Mouse (Mus musculus): ENCODE measurements at regions not wholly inside any gene's neighbourhood (a gene's known extent, or its start where the extent isn't known, plus 50 kb on each side); places are given as distances from the start of the nearest gene placed in this dataset.

GRCm38 (mm10) chr14:102615588-102616309 lies 366.7 kb downstream of the Kctd12 start:
- no peak for DNase-seq

- DNase-seq = no peak
These were observed 376.4 kb downstream of the Kctd12 start for GRCm38 (mm10) chr14:102606055-102606454.

DNA sequence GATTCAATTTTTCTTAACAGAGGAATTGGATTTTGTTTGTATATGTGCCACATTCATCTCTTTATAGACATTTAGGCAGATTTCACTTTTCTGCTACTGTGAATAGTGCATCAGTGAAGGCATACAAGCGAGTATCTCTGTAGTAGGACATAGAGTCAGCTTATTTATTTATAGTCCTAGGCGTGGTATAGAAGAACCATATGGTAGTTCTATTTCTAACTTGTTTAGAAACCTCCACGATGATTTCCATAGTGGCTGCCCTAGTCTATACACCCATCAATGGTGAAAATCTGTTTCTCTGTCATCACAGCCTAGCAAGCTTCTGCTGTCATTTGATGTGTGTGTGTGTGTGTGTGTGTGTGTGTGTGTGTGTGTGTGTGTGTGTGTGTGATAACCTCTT lies 387.6 kb downstream of the Kctd12 start:
- no peak for DNase-seq

- DNase-seq = no peak
These were observed 428.7 kb downstream of the Kctd12 start for GRCm38 (mm10) chr14:102553781-102554180.

- DNase-seq = no peak
These were observed 429.8 kb downstream of the Kctd12 start for GRCm38 (mm10) chr14:102552598-102552997.

DNA sequence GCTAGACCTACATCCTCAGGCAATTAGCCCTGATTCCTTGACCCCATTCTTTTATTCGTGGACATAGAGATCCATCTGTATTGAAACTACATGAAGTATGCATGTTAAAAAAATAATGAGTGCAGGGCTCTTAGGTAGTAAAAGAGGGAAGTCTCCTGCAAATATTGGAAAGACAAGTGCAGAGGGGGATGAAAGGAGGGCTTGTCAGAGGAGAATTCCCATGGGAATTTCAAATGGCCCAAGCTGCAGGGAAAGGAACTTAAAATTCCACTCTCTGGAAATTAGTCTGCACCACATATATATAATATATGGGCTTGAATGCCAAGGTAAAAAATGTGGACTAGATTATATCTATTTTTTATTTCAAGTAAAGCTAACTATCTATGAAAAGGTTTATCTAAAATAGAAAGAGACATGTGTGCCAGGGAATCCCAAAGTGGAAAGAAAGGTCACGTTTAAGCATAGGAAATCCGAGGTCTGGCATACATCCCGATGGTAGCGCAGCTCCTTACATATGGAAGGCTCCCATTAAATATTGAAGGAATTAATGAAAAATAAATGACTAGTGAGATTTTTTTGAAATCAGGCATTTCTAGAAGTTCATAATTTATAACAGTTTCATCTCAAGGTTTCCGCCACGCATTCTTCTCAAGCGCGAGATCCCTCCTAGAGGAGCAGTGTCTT lies 457.4 kb downstream of the Kctd12 start:
- no peak for DNase-seq

DNA sequence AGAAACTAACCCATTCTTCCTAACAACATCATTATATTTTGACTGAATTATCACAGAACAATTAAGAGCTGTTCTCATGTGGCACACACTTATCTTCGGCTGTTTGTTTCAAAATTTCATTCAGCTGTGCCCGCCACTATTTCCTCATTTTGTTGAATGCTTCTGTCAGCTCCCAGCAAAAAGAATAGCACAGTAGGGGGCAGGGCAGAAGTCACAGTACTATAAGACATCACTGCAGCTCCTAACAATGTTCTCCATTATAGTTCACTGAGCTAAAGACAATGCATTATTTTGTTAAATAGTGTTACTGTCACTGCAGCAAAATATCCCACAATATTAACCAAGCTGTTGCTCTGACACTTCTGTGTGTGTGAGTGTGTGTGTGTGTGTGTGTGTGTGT lies 465.7 kb downstream of the Kctd12 start:
- no peak for DNase-seq

- DNase-seq = no peak
These were observed 467.9 kb downstream of the Kctd12 start for GRCm38 (mm10) chr14:102514527-102514926.

DNA sequence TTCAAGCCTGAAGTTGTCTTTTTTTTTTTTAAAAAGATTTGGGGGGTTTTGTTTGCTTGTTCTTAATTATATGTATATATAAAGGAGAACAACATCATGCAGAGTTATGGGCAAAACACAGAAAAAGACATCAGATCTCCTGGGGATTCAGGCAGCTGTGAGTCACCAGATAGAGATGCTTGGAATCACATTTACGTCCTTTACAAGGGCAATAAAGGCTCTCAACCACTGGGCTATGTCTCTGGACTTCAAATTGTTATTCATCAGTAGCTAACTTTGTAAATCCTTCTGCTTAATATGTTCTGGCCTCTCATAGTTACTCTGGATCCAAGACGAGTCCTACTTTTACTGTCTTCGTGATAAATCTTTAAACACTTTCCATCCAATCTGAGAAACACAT lies 469.8 kb downstream of the Kctd12 start:
- DNase-seq = no peak

DNA sequence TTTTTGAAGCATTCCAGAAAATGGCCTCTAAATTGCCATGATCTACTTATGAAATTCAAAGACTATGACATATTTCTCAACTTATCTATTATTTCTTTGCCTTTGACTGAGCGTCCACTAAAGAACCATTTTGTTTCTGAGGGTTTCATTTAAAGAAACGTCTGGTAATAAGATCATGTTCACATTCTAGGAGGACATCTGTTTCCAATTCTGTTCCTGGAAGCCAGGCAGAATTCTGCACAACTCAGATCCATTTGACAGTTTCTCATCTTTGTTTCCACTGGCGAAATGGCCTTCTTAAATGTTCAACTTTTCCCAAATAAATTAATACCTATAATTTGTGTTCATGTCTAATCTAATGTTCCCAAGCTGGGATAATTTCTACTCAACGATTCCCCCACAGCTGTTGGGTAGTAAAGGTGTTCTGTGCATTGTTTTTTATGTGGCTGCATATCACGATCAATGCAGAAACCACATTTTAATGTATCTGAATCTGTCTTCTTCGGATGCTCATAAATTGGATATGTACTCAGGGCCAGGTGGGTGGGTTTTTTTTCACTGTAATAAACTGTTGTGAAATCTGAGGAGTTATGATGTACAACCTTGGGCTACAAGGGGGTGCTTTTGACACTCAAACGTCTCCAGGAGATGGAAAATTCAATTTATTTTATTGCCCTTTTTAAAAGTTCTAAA lies 470.6 kb downstream of the Kctd12 start:
- no peak for DNase-seq

DNA sequence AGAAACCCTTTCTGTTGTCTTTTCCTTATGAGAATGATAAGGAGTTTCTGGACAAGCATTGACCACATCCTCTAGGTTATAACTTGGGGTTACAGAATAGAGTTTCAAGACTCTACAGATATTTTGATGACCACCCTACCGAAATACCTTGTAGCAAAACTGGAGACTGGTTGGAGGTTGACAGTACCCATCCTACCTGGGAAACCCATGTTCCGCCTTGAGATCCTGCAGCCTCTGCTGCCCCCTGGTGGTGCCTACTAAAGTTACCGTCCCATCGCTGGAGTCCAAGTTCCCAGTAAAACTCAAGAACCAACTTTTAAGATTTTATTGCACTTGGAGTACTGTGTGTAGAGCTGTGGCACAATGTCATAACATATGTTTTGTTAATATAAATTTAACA lies 472.1 kb downstream of the Kctd12 start:
- peak; percentile 72 to 73 for DNase-seq

DNA sequence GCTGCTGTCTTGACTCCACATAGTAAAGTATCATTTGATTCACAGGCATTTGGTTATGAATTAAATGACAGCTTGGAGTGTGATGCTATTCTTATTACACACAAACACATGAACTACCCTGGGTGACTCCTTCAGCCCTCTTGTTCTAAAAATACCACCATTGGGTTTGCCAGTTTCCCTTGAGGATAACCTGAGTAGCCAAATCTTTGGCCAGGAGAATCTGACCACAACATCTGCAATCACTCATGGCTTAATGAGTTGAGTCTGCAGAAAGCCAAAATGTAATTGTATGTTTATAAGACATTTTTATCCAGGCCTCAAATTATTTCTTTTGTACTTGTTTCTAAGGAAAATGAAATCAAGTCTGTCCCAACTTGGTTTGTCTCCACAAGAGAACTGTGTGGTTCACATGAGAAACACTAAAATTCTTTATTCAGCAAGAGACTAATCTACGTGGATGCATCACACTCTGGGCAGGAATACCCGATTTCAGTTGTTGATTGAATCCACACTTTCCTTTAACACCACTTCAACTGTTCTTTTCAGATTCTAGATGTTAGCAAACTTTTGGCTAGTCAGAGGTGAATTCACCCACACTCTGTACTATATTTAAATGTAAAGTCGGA lies 476.6 kb downstream of the Kctd12 start:
- DNase-seq = no peak

- no peak for DNase-seq
These were observed 485.3 kb downstream of the Kctd12 start for GRCm38 (mm10) chr14:102497179-102497578.

DNA sequence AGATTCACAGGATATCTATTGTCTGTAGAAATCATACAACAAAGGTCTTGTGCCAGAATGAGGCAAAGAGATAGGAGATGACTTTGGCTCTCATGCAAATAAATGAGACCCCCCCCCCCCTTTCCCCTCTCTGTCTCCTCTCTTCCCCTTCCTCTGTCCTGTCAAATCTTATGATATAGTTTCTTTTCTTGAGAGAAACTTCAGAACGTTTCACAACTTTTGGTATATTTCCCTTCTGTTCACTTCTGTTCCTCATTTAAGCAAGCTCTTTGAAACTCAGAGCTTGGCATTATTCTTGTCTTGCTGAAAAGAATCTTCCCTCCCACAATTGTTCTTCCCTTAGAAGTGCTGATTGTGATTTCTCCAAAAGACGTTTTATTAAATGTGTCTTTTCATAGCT lies 490.1 kb downstream of the Kctd12 start:
- DNase-seq = no peak

DNA sequence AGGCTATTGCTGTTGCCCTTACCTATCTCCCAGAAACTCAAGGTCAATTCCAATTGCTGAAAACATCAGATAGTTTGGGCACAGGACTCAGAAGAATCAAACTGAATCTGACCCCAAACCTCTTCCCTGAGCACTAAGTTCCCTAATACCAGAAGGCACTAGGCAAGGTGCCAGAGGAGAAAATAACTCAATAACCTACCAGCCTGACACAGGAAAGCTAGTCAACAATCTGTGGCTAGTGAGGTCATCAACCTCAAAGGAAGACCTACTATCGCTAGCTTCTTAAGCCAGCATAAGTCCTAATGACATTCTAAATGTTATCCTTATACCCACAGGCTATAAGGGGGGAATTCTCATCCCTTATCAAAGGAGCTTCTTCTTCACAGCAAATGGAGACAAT lies 491.2 kb downstream of the Kctd12 start:
- DNase-seq = no peak

DNA sequence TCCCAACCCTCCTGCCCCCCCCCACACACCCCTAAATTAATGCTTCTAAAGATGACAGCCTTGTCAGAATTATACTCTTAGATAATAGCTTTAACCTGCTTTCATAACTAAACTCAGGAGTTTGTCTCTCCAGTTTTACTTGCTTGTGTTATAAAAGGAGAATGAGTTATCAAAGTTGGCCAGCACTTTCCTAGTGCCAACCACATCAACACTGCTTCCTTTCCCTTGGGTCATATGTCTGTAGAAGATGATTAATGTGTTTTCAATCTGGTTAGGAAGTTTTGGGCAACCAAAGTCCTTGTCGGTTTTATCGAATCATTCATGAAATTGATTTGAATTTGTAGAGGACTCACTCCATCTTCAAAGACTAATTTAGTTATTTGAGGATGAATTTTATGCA lies 505.3 kb downstream of the Kctd12 start:
- no peak for DNase-seq

GRCm38 (mm10) chr14:102469326-102469725 lies 513.1 kb downstream of the Kctd12 start:
- DNase-seq = no peak

- no peak for DNase-seq
These were observed 521.4 kb downstream of the Kctd12 start for GRCm38 (mm10) chr14:102461001-102461400.

DNA sequence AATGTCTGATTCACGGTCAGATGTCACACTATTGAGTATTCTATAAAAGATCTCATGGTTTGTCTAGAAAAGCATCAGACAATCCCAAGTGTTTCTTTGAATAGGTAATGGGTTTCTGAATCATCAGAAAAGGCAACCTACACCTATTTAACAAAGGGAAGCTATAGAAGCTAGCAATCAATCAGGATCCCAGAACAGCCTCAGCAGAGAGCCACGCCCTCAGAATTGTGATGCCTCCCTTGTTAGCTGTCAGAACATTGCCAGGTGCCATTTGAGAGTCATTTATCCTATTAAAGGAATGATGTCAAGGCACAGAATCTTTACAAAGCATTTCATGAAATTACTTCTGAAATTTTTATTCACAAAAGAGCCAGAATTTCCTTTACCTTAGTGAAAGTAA lies 542.7 kb downstream of the Kctd12 start:
- no peak for DNase-seq

DNA sequence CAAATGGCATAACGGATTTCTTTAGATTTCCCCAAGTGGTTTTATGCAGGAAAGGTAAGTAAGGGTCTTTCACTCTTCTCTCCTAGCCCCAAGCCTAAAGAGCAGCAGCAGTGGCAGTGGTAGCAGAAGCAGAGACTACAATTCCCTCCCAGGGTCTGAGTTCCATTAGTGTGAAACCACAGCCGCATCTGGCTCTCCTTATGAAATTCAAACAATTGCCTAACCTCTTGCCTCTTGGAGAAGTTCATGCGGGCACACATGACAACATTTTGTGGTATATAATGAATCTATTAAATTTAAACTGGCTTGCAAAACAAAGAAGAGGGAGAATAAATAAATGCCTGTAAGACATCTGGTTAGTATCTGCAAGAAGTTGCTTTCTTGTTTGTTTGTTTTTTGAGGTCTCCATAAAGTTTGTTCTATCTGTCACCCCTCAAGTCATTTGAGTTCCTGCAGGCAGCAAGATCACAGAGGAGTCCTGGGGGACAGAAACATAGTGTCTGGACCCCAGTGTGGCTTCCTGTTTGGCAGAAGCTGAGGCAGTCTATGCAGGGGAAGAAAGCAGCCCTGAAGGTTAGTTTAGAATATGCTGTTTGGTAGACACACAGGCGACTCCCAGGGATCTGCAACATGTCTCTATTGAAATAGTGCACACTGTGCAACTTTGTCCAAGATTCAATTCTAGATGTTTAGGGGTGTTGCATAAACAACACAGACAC lies 578.9 kb downstream of the Kctd12 start:
- no peak for DNase-seq

GRCm38 (mm10) chr14:102402061-102402689 lies 580.3 kb downstream of the Kctd12 start:
- no peak for DNase-seq

DNA sequence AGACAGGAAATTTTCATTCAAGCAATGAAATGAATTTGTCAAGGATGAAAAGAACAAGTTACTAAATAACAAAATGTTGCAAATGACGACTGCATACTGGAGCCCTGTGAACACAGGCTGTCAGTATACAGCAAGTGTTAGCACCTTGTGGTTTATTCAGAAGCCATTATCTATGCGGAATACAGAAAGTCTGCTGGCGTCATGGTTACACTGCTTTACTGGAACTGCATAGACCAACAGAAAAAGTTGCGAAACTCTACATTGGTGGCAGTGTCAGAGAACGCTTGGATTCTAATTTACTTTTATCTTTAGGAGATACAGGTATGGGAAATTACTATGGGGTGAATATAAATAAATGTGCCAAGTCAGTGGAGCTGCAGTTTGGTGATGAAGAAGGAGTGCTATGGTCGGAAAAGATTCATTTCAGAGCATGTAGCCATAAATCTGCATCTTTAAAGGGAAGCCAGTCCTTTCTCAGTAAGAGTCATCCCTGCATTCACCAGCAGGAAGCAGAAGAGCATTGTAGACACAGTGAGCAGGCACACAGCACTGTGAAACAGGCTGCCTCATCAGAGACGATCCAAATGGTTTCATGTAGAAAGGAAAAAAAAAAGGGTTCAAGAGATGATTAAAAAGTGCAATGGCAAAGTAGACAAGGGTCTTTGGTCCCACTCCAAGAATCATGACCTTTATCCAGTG lies 586.3 kb downstream of the Kctd12 start:
- DNase-seq = no peak
